Mouse (Mus musculus) heart, postnatal 4 days (tissue): ENCODE results near the gene Scfd2. TPM values are rescaled to one million over a fixed set of nuclear protein-coding genes. Genes with fewer than 3 reads are reported as not detected.

Experiments used
- DNase-seq: peaks from one replicate; pipeline ENCODE4 v3.0.0; 2021
- total RNA-seq, 2 experiments: library from RNA; stranded (reverse); gene quantifications; 2 replicates each; pipeline ENCODE4 v1.2.3; 2021

The Scfd2 gene
- total RNA-seq, 2 experiments from 2014 or later: 9.9 to 11.9 TPM

DNA sequence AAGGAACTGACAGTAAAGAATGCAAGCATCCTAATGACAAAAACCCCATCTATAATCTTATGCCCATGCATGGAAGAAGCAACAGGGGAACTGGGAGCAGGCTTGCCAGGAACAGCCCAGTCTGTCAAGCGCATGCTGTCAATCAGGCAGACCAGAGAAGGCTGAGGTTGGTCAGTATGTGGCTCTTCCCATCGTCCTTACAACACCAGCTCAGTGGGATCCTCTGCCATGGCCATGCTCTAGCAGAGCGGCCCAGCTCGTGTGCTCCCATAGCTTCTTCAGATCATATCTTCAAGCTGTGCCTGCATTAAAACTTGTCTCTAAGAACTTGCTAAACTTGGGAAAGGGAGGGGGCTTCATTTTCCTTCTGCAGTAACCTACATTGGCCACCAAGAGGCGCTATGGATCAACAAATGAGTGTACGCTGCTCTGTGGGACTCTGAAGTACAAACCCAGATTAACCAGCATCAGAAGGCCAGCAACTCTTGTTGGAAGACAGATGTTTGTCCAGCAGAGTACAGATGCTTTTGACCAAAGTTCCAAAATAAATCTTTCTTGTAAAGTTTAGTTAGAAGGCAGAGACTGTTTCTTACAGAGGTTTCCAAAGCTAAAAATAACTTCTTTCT lies 220.2 kb downstream of the Scfd2 start:
- peak; percentile 75 for DNase-seq

- DNase-seq: no peak
These were observed 221.5 kb downstream of the Scfd2 start for GRCm38 (mm10) chr5:74310101-74310500.

- no peak for DNase-seq
These were observed 224.3 kb downstream of the Scfd2 start for GRCm38 (mm10) chr5:74307242-74307641.

DNA sequence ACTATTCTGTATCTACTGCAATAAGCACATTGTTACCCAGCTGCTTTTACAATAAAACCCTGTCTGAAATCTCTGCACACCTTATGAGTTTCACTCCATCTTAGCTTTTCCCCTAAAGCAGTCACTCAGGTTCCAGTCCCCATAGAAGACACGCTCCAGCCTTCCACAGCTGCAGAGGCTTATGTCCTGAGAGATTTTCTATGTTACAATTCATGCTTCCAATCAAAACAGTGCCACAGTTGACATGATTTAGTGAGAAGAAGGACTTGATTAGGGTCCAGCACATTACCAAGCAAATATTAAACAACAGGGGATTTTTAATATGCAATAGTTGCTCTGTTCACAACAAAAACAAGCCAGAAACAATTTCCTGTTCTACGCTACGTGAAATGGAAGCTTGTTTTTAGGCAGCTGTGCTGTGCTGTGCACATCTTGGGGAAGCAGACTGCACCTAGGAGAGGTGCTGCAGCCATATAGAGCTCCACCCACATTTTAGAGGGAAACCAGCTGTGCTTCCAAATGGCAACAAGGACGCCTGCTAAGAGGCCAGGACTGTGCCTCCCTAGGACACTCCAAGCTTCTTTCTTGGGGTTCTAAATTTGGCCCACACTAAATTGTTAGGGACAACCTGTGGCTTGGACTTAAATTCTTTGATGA lies 225.9 kb downstream of the Scfd2 start:
- no peak for DNase-seq

DNA sequence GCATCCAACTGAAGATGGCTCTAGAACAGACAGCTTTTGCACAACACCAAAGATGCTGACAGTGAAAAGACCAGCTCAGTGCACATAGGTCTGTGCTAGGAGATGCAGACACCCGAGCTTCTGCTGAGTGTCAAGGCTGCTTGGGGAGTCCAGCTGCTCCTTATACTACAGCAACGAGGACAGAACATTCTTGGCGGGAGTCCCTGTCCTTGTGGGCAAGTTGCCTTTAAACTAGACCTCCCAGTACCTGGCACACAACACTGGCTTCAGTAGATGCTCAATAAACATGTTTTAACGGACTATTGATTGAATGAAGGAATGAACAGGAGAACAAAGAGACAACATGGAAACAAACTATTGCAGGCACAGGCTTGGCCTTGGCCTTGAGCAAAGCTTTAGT lies 226.8 kb downstream of the Scfd2 start:
- peak; percentile 64 for DNase-seq

DNA sequence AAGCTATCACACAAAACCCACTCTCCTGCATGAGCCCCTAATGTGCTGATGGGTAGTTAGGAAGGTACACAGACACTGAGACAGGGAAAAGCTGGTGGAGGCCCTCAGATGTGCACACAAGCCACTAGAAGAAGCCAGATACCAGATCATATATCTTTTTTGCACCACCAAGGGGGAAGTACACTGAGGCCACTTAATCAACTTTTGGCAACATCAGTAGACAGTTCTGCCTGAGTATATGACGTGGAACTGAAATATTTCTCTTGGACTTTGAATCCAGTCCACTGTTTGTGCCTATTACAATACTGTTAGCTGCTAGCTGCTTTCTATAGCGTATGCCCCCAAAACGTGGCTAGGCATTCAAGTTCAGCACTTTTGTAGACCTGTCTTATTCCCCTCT lies 229.2 kb downstream of the Scfd2 start:
- no peak for DNase-seq

DNA sequence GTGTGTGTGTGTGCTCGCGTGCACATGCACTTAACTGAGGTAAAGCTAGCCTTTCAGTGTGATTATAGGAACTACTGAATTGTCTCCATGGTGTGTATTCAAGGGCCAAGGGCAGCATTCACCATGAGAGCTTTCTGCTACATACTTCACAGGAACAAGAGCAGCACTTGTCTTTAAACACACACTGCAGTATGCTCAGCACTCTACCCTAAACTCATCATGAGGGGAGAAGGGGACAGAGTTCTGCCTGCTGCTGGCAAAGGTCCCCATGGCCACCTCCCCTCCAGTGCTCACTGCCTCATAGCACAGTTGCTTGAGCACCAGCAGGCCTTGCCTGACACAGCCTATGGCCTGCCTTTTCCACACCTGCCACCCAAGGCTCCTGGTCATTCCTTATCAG lies 230.1 kb downstream of the Scfd2 start:
- DNase-seq: no peak

- DNase-seq: no peak
These were observed 230.6 kb downstream of the Scfd2 start for GRCm38 (mm10) chr5:74300931-74301330.

- peak; percentile 65 for DNase-seq
These were observed 231.4 kb downstream of the Scfd2 start for GRCm38 (mm10) chr5:74300140-74300539.

DNA sequence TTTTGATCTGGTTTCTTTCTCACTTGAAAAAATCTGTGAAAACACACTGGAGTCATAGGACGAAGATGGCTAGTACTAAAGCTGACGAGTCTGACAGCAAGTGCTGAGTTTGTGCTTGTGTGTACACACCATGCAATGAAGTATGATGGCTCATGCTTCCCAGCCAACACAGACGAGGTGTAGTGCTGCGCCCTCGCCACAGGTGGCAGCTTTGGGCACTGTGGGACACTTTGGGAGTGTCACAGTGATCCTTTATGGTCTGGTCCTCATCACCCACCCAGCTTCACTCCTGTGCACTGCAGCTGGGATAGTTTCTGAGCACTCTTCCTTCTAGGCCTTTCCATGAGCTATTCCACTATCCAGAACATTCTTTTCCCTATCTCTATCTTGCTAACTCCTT lies 234.4 kb downstream of the Scfd2 start:
- no peak for DNase-seq

DNA sequence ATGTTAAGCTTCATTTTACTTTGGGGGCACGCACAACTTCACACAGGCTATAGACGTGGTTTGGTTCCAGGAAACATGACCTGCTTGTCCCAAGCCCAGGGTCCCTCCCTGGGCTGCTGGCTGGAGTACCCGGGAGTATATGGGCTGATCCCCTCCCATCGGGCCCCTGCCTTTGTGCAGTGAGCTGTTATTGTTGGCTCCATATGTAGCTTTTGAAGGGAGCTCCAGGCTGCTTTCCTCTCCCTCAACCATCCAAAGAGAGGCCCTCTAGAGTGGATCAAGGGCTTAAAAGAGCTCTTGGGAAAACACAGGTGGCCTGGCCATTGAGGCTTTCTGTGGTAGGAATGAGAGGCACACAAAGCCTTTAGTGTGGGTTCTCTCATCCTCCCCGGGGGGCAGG lies 235.5 kb downstream of the Scfd2 start:
- no peak for DNase-seq

GRCm38 (mm10) chr5:74293513-74293912 lies 238.0 kb downstream of the Scfd2 start:
- DNase-seq: no peak

DNA sequence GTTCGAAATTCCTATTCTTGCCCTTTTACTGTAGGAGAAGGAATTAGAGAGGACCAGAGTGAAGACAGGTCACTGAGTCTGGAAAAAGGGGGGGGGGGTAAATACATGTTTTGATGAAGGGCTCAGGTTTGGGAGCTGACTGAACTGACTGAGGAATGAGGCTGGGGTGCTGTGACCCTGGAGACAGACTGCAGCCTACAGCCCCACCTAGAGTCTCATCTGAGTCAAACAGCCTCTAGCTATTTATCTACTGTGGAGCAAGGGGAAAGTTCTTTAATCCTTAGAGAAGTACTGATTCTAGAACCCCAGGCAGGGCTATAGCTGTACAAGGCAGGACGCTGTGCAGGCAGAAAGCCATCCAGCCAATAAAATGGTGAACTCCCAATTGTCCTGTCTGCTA lies 239.5 kb downstream of the Scfd2 start:
- DNase-seq: no peak

DNA sequence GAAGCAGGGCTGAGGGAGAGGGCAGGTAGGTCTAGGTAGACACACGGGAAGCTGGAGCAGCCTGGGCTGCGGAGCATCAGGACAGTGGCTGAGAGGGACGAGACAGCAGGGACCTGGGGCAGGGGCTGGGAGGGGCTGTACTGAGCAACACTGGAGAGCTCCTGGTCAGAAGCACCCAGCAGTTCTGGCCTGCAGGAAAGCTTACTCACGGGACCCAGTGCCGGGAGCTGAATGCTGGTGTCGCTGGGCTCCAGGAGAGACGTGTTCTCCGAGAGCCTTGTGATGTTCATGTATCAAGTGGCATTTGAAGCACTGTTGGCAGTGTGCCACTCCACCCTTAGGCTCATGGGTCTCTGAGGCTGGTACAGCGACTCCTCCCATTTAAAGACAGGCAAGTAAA lies 240.0 kb downstream of the Scfd2 start:
- DNase-seq: peak; percentile 58

DNA sequence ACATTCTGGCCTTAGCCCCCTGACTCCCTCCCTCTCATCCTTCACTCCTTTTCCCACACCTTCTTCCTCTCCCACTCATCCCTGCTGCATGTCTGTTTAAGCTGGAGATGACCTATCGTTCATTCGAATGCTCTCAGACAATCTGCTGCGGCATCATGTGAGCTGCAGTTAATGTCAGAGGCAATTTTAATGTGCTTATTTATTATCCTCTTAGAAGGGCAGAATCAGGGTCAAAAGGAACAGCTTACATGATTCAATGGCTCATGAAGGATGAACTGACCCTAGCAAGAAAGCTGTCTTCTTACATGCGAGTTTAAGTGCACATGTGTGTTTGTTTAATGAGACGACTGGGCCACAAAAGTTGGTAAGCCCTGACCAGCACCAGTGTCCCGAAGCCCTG lies 241.6 kb downstream of the Scfd2 start:
- no peak for DNase-seq

DNA sequence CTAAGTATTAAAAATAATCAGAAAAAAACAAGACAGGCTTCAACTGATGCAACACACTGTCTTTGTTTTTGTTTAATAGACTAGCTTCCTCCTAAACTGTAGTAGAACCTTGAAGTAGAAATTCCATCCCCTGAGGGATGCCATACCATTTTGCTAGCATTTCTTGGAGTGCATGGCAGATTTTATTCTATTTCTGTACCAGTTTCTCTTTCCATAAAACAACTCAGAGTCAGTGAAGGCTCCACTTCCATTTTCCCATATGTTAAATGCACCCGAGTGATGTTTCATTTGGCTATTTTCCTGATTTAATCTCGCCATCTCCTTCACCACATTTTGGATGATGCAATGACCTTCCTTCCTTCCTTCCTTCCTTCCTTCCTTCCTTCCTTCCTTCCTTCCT lies 243.4 kb downstream of the Scfd2 start:
- DNase-seq: no peak

- DNase-seq: no peak
These were observed 245.3 kb downstream of the Scfd2 start for GRCm38 (mm10) chr5:74286301-74286700.

DNA sequence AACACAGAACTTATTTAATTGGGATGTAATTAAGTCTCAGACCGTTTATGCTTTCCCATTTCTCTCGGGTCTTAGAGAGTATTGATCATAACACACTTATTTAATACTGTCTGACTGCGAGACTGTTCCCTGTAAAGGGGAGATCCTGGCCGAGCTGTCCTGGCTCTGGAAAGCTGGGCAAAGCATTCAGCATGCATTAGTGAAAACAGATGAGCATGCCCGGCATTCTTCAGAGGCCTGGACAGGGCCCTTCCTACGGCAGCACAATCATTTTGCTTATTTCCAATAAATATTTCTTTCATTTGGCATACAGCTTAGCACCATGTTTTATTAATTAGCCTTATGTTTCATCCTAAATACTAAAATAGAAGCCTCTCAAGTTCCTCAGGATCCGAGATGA lies 245.8 kb downstream of the Scfd2 start:
- DNase-seq: no peak

DNA sequence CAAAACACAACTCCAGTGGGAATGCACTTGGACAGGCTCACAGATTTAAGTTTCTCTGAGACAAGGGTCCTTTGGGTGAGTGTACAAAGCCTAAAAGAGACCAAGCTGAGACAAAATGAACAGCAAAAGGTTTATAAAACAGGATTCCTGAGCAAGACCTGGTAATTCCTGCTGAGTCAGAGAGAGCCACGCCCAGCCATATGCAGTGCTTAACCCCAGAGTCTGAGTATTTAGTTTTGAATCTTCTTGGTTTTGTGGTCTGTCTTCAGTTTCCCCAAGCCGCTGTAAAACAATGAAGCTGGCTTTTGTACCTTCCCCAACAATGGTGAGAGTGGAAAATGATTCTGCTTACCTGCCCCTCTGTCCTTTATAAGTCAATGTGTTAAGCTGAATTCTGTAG lies 246.3 kb downstream of the Scfd2 start:
- DNase-seq: no peak

GRCm38 (mm10) chr5:74283545-74283944 lies 248.0 kb downstream of the Scfd2 start:
- DNase-seq: peak; percentile 60

DNA sequence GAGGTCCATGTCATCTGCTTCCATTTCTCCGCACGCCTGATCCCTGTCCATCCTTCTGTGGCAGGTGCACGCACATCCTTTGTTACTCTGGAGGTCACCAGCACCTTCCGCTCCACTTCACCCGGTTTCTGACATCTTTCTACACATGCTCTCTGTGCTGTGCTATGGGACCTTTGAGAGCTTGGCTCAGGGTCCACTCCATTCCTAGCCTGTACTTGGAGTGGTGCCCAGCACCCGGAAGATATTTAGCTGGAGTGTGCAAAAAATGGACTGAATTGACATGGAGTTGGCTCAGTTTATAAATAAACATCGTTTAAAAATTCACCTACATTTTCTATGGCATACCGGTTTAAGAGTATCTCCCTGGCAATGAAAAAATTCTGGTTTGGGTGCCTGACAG lies 250.1 kb downstream of the Scfd2 start:
- no peak for DNase-seq

GRCm38 (mm10) chr5:74279673-74280072 lies 251.9 kb downstream of the Scfd2 start:
- DNase-seq: no peak

DNA sequence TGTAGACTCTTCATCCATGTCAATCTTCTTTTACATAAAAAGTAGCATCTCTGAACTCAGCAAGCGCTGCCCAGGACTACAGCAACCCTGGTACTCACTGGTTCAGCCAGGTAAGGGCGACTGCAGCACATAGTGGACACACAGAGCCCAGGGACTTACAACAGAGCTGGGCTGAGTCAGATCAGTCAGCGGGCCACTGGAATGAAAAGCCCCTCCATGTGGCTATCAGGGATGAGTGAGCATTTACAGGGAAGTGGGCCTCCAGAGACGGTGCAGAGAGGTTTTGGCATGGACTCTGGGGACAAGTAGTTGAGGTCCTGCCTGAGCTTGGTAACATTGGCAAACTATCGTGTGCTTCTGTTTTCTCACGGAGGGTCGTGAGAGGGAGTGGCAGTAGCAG lies 253.1 kb downstream of the Scfd2 start:
- no peak for DNase-seq

- peak; percentile 95 for DNase-seq
These were observed 253.8 kb downstream of the Scfd2 start for GRCm38 (mm10) chr5:74277712-74278111.

- no peak for DNase-seq
These were observed 254.3 kb downstream of the Scfd2 start for GRCm38 (mm10) chr5:74277216-74277615.
